Mouse (Mus musculus) kidney, adult 2 months (tissue): ENCODE measurements at regions not wholly inside any gene's neighbourhood (a gene's known extent, or its start where the extent isn't known, plus 50 kb on each side); places are given as distances from the start of the nearest gene placed in this dataset.

Source experiments
- CTCF ChIP-seq: fragments of 200-500 bp; conservative IDR thresholded peaks from 2 replicates; pipeline ENCODE4 v1.5.1; 2011; ENCODE audit warnings: low read depth, mild to moderate bottlenecking, control low read depth, low read length, moderate library complexity, mixed read lengths; ENCODE audit not compliant: insufficient read depth, insufficient read length
- POLR2A ChIP-seq: fragments of 200-500 bp; IDR thresholded peaks from one replicate; pipeline ENCODE4 v1.6.1; 2011; ENCODE audit warnings: low read depth, low read length, control low read depth

- no peak for TF ChIP-seq CTCF
- no peak for TF ChIP-seq POLR2A
Measured at GRCm38 (mm10) chr13:46076879-46077278, 112.1 kb upstream of the Atxn1 start.
